Mouse (Mus musculus) kidney, postnatal 0 days (tissue): ENCODE measurements around the gene Ncor2. TPM values are rescaled to one million over a fixed set of nuclear protein-coding genes. Genes with fewer than 3 reads are reported as not detected.

Experiments
- ATAC-seq: fragments of 200-750 bp; cut with Nextera tagmentation; replicated peaks from 2 replicates; pipeline ENCODE4 v1.8.0; 2017; ENCODE audit warnings: low read depth, moderate number of reproducible peaks, moderate TSS enrichment, moderate library complexity; ENCODE audit not compliant: low FRiP score
- DNase-seq: peaks from one replicate; pipeline ENCODE4 v3.0.0-alpha.2; 2016; ENCODE audit warnings: low spot score
- H3K27ac ChIP-seq: fragments of 300-500 bp; sonication (generic); 2 replicates; pipeline ENCODE4 v1.5.1; 2014; ENCODE audit warnings: mild to moderate bottlenecking
- H3K27me3 ChIP-seq: fragments of 300-500 bp; sonication (generic); 2 replicates; pipeline ENCODE4 v1.6.1; 2014; ENCODE audit warnings: low read length, mixed read lengths; ENCODE audit not compliant: insufficient read depth
- H3K36me3 ChIP-seq: fragments of 300-500 bp; sonication (generic); 2 replicates; pipeline ENCODE4 v1.6.1; 2014; ENCODE audit warnings: low read length, mixed read lengths; ENCODE audit not compliant: insufficient read depth
- H3K4me1 ChIP-seq: fragments of 300-500 bp; sonication (generic); replicated peaks from 2 replicates; pipeline ENCODE4 v1.6.1; 2014; ENCODE audit warnings: antibody characterized with exemption, low read length, mixed read lengths; ENCODE audit not compliant: insufficient read depth
- H3K4me2 ChIP-seq: fragments of 300-500 bp; sonication (generic); 2 replicates; pipeline ENCODE4 v1.6.1; 2014; ENCODE audit warnings: mild to moderate bottlenecking, low read length, moderate library complexity, mixed read lengths
- H3K4me3 ChIP-seq: fragments of 300-500 bp; sonication (generic); replicated peaks from 2 replicates; pipeline ENCODE4 v1.5.1; 2014; ENCODE audit warnings: low read depth, low read length
- H3K9ac ChIP-seq: fragments of 300-500 bp; sonication (generic); 2 replicates; pipeline ENCODE4 v1.6.1; 2014; ENCODE audit warnings: low read depth, low read length
- H3K9me3 ChIP-seq: fragments of 300-500 bp; sonication (generic); replicated peaks from 2 replicates; pipeline ENCODE4 v1.6.1; 2016; ENCODE audit warnings: low read length, inconsistent platforms, mixed read lengths
- CTCF ChIP-seq: IDR thresholded peaks from 2 replicates; pipeline ENCODE4 v1.5.1; 2016; ENCODE audit warnings: antibody characterized with exemption, low read depth, mild to moderate bottlenecking, moderate library complexity
- WGBS: fragments of 180-500 bp; shearing (Covaris S2); extraction: QIAGEN DNeasy Blood & Tissue Kit; methylation state at CpG from one replicate; pipeline ENCODE4 v1.1.7; 2014; 5-methylcytosine and 5-hydroxymethylcytosine counted together
- polyA plus RNA-seq: library from polyadenylated mRNA; unstranded; fragments of >200 nt; fragmentation: Nextera tagmentation; extraction: Ambion mirVana; gene quantifications from 2 replicates; pipeline ENCODE4 v1.2.1, GENCODE M21; 2015

Gene Ncor2
- polyA plus RNA-seq, 1 experiment from 2014 or later, result 14.6 TPM

DNA sequence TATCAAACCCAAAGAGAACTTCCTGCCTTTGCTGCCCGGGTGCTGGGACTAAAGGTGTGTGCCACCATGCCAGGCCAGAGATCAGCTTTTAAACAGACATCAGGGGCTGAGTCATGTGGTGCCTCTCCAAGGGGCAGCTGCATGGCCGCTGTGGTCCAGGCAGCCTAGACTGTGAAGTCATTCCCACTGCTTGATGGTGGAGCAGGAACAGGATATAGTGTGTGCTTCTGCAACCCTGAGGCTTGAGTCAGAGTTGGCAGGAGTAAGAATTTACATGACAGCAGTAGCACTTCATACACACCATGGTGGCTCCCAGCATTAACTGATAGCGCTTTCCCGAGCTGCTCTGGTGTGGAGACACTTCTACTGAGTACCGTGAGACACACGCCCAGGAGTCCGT lies 106.6 kb downstream of the Ncor2 start:
- WGBS, result 68% methylated on average over 7 of the region's 7 CpGs
- no peak for TF ChIP-seq CTCF
- no peak overlapping the region for H3K4me3 ChIP-seq

DNA sequence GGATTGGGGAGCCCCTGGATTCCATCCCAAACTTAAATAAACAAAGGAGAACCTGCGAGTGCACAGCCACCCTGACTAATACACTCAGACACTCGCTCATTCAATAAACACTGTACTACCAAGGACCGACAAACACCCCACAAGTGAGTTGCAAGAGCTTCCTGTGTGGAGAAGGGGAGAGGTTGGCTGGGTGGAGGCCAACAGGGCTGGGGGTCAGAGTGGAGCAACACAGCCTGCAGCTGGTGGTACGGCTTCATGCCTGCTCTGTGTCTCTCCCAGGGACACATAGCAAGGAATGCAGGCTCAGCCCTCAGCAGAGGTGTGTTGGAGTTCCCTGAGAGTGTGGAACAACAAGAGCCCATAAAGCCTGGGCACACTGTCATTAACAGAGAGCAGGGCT lies 107.1 kb downstream of the Ncor2 start:
- Histone ChIP-seq H3K27ac (peak overlapping the region; percentile 51; the same call in 1 of the 2 replicates), H3K36me3 (peaks cover 17% of the 10 kb centered on the region), H3K9ac (no peak overlapping the region), H3K9me3 (no peaks in the 10 kb centered on the region), H3K4me2 (no peak overlapping the region), H3K4me3 (no peak overlapping the region), H3K27me3 (no peaks in the 10 kb centered on the region), H3K4me1 (peaks cover 35% of the 10 kb centered on the region)
- ATAC-seq, result no peak
- TF ChIP-seq CTCF, result no peak
- 35% methylated on average over 4 of the region's 4 CpGs for WGBS
- peak; percentile 34 for DNase-seq

More for the DNA sequence above, 106.6 kb downstream of the Ncor2 start:
- Histone ChIP-seq H3K4me1 (peaks cover 35% of the 10 kb centered on the region), H3K9ac (no peak overlapping the region), H3K36me3 (peaks cover 19% of the 10 kb centered on the region), H3K9me3 (no peaks in the 10 kb centered on the region), H3K27ac (no peak overlapping the region), H3K4me2 (no peak overlapping the region), H3K27me3 (no peaks in the 10 kb centered on the region)
- DNase-seq (peak; percentile 37), ATAC-seq (no peak)

DNA sequence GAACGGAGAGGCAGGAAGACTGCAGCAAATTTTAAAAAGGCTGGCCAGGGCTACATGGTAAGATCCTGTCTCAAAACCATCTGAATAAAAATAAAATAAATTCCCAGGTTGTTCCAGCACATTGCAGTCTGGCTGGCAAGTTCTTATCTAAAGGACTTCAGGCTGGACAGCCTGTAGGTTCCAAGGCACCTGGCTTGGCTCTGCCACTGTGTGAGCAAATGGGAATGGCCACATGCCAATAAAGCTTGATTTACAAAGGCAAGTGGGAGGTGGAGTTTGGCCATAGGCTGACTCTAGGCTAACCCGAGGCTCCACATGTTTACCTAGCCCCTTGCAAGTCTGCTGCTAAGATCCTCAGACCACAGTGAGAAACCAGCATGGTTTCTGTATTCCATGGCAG lies 108.6 kb downstream of the Ncor2 start:
- peaks cover 22% of the 10 kb centered on the region for H3K36me3 ChIP-seq
- H3K4me1 ChIP-seq, result peaks cover 35% of the 10 kb centered on the region
- 39% methylated on average over 2 of the region's 2 CpGs for WGBS
- H3K4me2 ChIP-seq, result no peak overlapping the region
- H3K9me3 ChIP-seq, result no peaks in the 10 kb centered on the region
- TF ChIP-seq CTCF, result no peak
- no peak overlapping the region for H3K9ac ChIP-seq
- DNase-seq, result peak; percentile 49
- no peak for ATAC-seq
- no peak overlapping the region for H3K27ac ChIP-seq
- no peaks in the 10 kb centered on the region for H3K27me3 ChIP-seq
- no peak overlapping the region for H3K4me3 ChIP-seq

DNA sequence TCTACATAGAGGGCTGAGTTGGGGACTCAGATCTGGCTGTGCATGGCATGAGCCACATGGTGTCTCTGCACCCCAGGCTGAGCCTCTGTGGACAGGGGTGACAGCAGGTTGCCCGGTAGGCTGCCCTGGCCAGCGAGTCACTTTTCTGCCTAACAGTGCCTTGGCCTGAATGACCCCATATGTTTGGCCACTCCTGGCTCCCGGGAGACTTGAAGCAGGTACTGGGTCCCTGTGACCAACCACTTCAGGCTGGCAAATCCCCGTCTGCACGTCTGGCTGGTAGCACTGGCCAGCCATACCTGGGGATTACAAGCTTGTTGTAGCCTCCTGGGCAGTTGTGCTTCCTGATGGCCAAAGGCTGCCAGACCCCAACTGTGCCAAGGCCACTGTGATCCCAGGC lies 109.1 kb downstream of the Ncor2 start:
- H3K36me3 ChIP-seq, result peaks cover 27% of the 10 kb centered on the region
- H3K4me2 ChIP-seq, result no peak overlapping the region
- H3K27me3 ChIP-seq, result no peaks in the 10 kb centered on the region
- ATAC-seq, result no peak
- TF ChIP-seq CTCF, result no peak
- no peaks in the 10 kb centered on the region for H3K9me3 ChIP-seq
- peaks cover 35% of the 10 kb centered on the region for H3K4me1 ChIP-seq
- no peak overlapping the region for H3K9ac ChIP-seq
- no peak overlapping the region for H3K4me3 ChIP-seq
- 37% methylated on average over 5 of the region's 5 CpGs for WGBS
- no peak overlapping the region for H3K27ac ChIP-seq
- DNase-seq, result no peak

DNA sequence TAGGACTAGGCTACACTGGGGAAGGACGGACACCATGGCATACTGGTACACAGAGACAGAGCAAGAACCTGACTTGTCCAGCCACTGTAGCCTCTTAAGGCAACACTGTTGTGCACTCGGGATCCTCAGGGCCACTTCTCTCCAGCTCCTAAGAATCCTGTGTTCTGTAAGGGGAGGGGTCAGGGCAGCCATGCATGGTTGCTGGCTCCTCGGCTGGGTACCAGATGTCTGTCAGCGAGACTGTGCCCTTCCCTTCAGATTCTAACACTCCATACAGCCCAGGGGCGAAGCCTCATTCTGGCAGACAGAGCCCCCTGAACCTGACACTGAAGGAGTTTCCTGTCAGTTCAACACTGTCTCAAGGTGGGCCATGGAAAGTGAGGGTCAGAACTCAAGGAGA lies 109.6 kb downstream of the Ncor2 start:
- no peak overlapping the region for H3K27ac ChIP-seq
- H3K9me3 ChIP-seq, result no peaks in the 10 kb centered on the region
- no peak overlapping the region for H3K4me3 ChIP-seq
- H3K9ac ChIP-seq, result no peak overlapping the region
- DNase-seq (peak; percentile 51), ATAC-seq (no peak)
- no peaks in the 10 kb centered on the region for H3K27me3 ChIP-seq
- WGBS, result 37% methylated on average over 5 of the region's 5 CpGs
- TF ChIP-seq CTCF, result no peak
- peaks cover 35% of the 10 kb centered on the region for H3K4me1 ChIP-seq
- H3K4me2 ChIP-seq, result no peak overlapping the region; the same call in 1 of the 2 replicates
- peaks cover 32% of the 10 kb centered on the region for H3K36me3 ChIP-seq

DNA sequence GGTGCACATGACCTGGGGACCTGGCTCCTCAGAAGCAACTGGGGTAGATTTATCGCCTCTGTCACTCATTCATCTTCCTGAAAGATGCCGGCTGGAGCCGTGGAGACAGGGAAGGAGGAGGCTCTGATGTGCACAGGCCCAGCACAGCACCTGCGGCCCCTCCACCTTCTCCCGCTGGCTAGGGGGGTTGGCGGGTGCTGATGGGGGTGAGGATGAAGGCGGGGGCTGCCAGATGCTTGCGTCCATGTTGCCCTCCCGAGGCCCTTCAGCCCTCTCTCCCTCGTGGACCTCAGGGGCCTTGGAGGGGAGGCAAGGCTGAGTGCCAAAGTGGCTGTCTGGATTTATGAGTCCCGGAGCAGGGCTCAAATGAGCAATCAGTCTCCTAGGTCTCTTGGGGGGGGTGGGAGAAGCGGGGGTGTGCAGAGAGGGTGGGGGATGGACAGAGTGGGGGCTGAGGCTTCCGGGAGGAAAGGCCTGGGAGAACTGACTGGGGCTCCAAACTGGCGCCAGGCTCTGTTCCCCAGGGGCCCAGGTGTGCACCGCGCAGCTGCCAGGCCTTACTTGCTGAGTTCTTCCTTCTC lies 110.6 kb downstream of the Ncor2 start:
- ATAC-seq, result peak; percentile 19; the same call in 1 of the 2 replicates

DNA sequence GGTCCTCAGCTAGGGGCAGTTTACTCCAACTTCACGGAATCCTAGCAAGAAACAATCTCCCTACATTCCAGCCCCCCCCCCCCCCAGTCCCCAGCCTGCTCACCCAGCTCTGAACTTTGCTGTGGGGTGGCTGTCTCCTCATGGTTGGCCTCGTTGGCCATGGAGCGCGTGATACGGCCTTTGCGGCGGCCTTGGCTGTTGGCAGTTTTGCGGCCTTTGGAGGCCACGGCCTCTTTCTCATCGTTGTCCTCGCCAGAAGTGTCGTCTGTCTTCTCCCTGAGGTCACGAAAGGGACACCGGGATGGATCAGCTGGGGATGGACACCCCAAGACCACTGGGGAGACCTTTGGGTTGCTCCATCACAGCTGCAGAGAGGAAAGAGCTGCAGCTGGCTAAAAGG lies 111.3 kb downstream of the Ncor2 start:
- DNase-seq (no peak), ATAC-seq (0 out of 2 replicates have a peak, but pooled peaks have one; percentile 3)
- 55% methylated on average over 14 of the region's 14 CpGs for WGBS
- Histone ChIP-seq H3K4me2 (no peak overlapping the region), H3K9ac (no peak overlapping the region), H3K4me3 (no peak overlapping the region), H3K9me3 (no peaks in the 10 kb centered on the region), H3K27ac (0 out of 2 replicates have a peak overlapping the region, but pooled peaks have one; percentile 13), H3K27me3 (no peaks in the 10 kb centered on the region), H3K36me3 (peaks cover 34% of the 10 kb centered on the region), H3K4me1 (peaks cover 40% of the 10 kb centered on the region)
- no peak for TF ChIP-seq CTCF

More for the DNA sequence above, 110.6 kb downstream of the Ncor2 start:
- H3K4me1 ChIP-seq, result peaks cover 38% of the 10 kb centered on the region
- no peak for TF ChIP-seq CTCF
- peak overlapping the region; percentile 19; the same call in 1 of the 2 replicates for H3K27ac ChIP-seq
- 23% methylated on average over 13 of the region's 16 CpGs for WGBS
- no peak overlapping the region for H3K4me3 ChIP-seq
- peaks cover 33% of the 10 kb centered on the region for H3K36me3 ChIP-seq
- peak; percentile 82 for DNase-seq
- H3K27me3 ChIP-seq, result no peaks in the 10 kb centered on the region
- H3K9ac ChIP-seq, result no peak overlapping the region
- H3K4me2 ChIP-seq, result no peak overlapping the region
- no peaks in the 10 kb centered on the region for H3K9me3 ChIP-seq
